Mouse (Mus musculus) CH12.LX (cell line): ENCODE measurements around the gene Loxl3. TPM values are rescaled to one million over a fixed set of nuclear protein-coding genes. Genes with fewer than 3 reads are reported as not detected.

Experiments
- DNase-seq: peaks from one replicate; pipeline ENCODE4 v3.0.0-alpha.2; 2013; ENCODE audit errors: extremely low read depth
- H3K27ac ChIP-seq: 2 replicates; pipeline ENCODE4 v1.5.1; 2012; ENCODE audit warnings: low read depth, mild to moderate bottlenecking, control low read depth, moderate library complexity; ENCODE audit not compliant: insufficient read depth
- H3K27me3 ChIP-seq: replicated peaks from 2 replicates; pipeline ENCODE3; 2012; ENCODE audit warnings: inconsistent platforms
- H3K36me3 ChIP-seq, 2 experiments: replicated peaks in 1 of 2; 2 replicates each; pipeline versions ENCODE3 to v1.6.1; 2012; ENCODE audit warnings: inconsistent platforms in 1 of 2, low read length in 1 of 2, mild to moderate bottlenecking in 1 of 2, mixed read lengths in 1 of 2, moderate library complexity in 1 of 2; ENCODE audit not compliant: control insufficient read depth in 1 of 2, insufficient read depth in 1 of 2
- H3K4me1 ChIP-seq, 2 experiments: 2 replicates each; pipeline ENCODE4 v1.6.1; 2012; ENCODE audit warnings: inconsistent platforms in 1 of 2, moderate library complexity in 1 of 2; ENCODE audit not compliant: insufficient read depth in 2 of 2, control insufficient read depth in 1 of 2
- H3K4me2 ChIP-seq: 2 replicates; pipeline ENCODE4 v1.6.1; 2012; ENCODE audit warnings: low read depth, mild to moderate bottlenecking, control low read depth; ENCODE audit not compliant: poor library complexity, insufficient read depth, severe bottlenecking
- H3K4me3 ChIP-seq, 3 experiments: fragments of 150-350 bp in 1 of 3; sonication (generic) in 1 of 3; replicated peaks in 1 of 3; 2 replicates each; pipeline versions ENCODE3 to v1.5.1; 2011 to 2012; ENCODE audit warnings: low read depth in 2 of 3, low read length in 2 of 3, mild to moderate bottlenecking in 2 of 3, moderate library complexity in 2 of 3, control low read depth in 1 of 3, improper control_type of control experiment in 1 of 3, inconsistent platforms in 1 of 3, mixed read lengths in 1 of 3; ENCODE audit not compliant: poor library complexity in 1 of 3
- H3K79me2 ChIP-seq: replicated peaks from 2 replicates; pipeline ENCODE4 v1.6.1; 2012; ENCODE audit warnings: mild to moderate bottlenecking, moderate library complexity; ENCODE audit not compliant: control insufficient read depth, poor library complexity, insufficient read depth, severe bottlenecking; ENCODE audit errors: extremely low read depth
- H3K9ac ChIP-seq: 2 replicates; pipeline ENCODE4 v1.6.1; 2012; ENCODE audit warnings: low read depth, mild to moderate bottlenecking, control low read depth, moderate library complexity; ENCODE audit not compliant: insufficient read depth
- H3K9me3 ChIP-seq: replicated peaks from 2 replicates; pipeline ENCODE3; 2012; ENCODE audit warnings: low read length, inconsistent platforms, mixed read lengths
- BHLHE40 ChIP-seq: IDR thresholded peaks from 2 replicates; pipeline ENCODE4 v1.6.1; 2011; ENCODE audit warnings: mild to moderate bottlenecking, low read depth, low read length, improper control_type of control experiment
- CHD1 ChIP-seq: IDR thresholded peaks from 2 replicates; pipeline ENCODE4 v1.6.1; 2012; ENCODE audit warnings: low read depth, low read length, improper control_type of control experiment, inconsistent platforms
- CHD2 ChIP-seq: IDR thresholded peaks from 2 replicates; pipeline ENCODE4 v1.6.1; 2011; ENCODE audit warnings: low read length, improper control_type of control experiment
- CTCF ChIP-seq, 2 experiments: IDR thresholded peaks in 1 of 2; conservative IDR thresholded peaks in 1 of 2; 2 replicates each; pipeline ENCODE4 v1.5.1; 2011 to 2012; ENCODE audit warnings: low read depth in 2 of 2, low read length in 2 of 2, improper control_type of control experiment in 1 of 2, inconsistent platforms in 1 of 2, mild to moderate bottlenecking in 1 of 2, moderate library complexity in 1 of 2
- E2F4 ChIP-seq: IDR thresholded peaks from 2 replicates; pipeline ENCODE4 v1.6.1; 2011; ENCODE audit warnings: low read depth, low read length, improper control_type of control experiment; ENCODE audit not compliant: insufficient replicate concordance
- EP300 ChIP-seq: IDR thresholded peaks from 2 replicates; pipeline ENCODE4 v1.6.1; 2011; ENCODE audit warnings: low read length, improper control_type of control experiment
- HCFC1 ChIP-seq: IDR thresholded peaks from 2 replicates; pipeline ENCODE4 v1.6.1; 2012; ENCODE audit warnings: low read depth, mild to moderate bottlenecking, inconsistent platforms, low read length, improper control_type of control experiment
- JUN ChIP-seq: IDR thresholded peaks from 2 replicates; pipeline ENCODE4 v1.6.1; 2011; ENCODE audit warnings: low read depth, mild to moderate bottlenecking, low read length, improper control_type of control experiment, moderate library complexity; ENCODE audit not compliant: insufficient read depth
- KAT2A ChIP-seq: IDR thresholded peaks from 2 replicates; pipeline ENCODE4 v1.6.1; 2012; ENCODE audit warnings: low read length, improper control_type of control experiment, inconsistent platforms; ENCODE audit not compliant: insufficient replicate concordance
- MAX ChIP-seq: IDR thresholded peaks from 2 replicates; pipeline ENCODE4 v1.6.1; 2011; ENCODE audit warnings: low read length, improper control_type of control experiment
- MAZ ChIP-seq: IDR thresholded peaks from 2 replicates; pipeline ENCODE4 v1.6.1; 2012; ENCODE audit warnings: low read depth, mild to moderate bottlenecking, inconsistent platforms, low read length, improper control_type of control experiment, moderate library complexity
- MXI1 ChIP-seq: IDR thresholded peaks from 2 replicates; pipeline ENCODE4 v1.6.1; 2011; ENCODE audit warnings: mild to moderate bottlenecking, low read depth, low read length, improper control_type of control experiment
- MYC ChIP-seq: IDR thresholded peaks from 2 replicates; pipeline ENCODE4 v1.6.1; 2011; ENCODE audit warnings: low read depth, mild to moderate bottlenecking, improper control_type of control experiment, low read length
- NELFE ChIP-seq: IDR thresholded peaks from 2 replicates; pipeline ENCODE4 v1.6.1; 2011; ENCODE audit warnings: low read depth, low read length, improper control_type of control experiment
- PAX5 ChIP-seq: IDR thresholded peaks from 2 replicates; pipeline ENCODE4 v1.6.1; 2012; ENCODE audit warnings: low read length, inconsistent platforms, mixed read lengths
- RCOR1 ChIP-seq: conservative IDR thresholded peaks from 2 replicates; pipeline ENCODE4 v1.6.1; 2012; ENCODE audit warnings: low read depth, mild to moderate bottlenecking, inconsistent platforms, low read length, improper control_type of control experiment
- SIN3A ChIP-seq: IDR thresholded peaks from 2 replicates; pipeline ENCODE4 v1.6.1; 2012; ENCODE audit warnings: low read length, improper control_type of control experiment, inconsistent platforms
- TCF12 ChIP-seq: IDR thresholded peaks from 2 replicates; pipeline ENCODE4 v1.6.1; 2014; ENCODE audit warnings: low read depth, mild to moderate bottlenecking, inconsistent platforms, low read length, improper control_type of control experiment
- USF1 ChIP-seq: IDR thresholded peaks from 2 replicates; pipeline ENCODE4 v1.6.1; 2014; ENCODE audit warnings: low read depth, mild to moderate bottlenecking, inconsistent platforms, low read length, improper control_type of control experiment
- USF2 ChIP-seq: conservative IDR thresholded peaks from 2 replicates; pipeline ENCODE4 v1.6.1; 2011; ENCODE audit warnings: low read depth, low read length, improper control_type of control experiment
- ZKSCAN1 ChIP-seq: IDR thresholded peaks from 2 replicates; pipeline ENCODE4 v1.6.1; 2012; ENCODE audit warnings: low read depth, inconsistent platforms, low read length, improper control_type of control experiment, borderline replicate concordance
- ZMIZ1 ChIP-seq: IDR thresholded peaks from 2 replicates; pipeline ENCODE4 v1.6.1; 2012; ENCODE audit warnings: low read depth, mild to moderate bottlenecking, inconsistent platforms, low read length, improper control_type of control experiment
- dilution Hi-C: fragments of 300-500 bp; cut with MboI; formaldehyde crosslinking; loops from 2 replicates; pipeline ENCODE4 v1.14.3; 2020; ENCODE audit warnings: low sequenced_read_pairs; ENCODE audit not compliant: extremely low pct_unique_long_range_greater_than_20kb, extremely low pct_ligation_motif_present
- in situ Hi-C: fragments of 300-500 bp; cut with MboI; formaldehyde crosslinking; loops from 3 replicates; pipeline ENCODE4 v1.14.3; 2019; ENCODE audit warnings: low sequenced_read_pairs, low pct_ligation_motif_present, low pct_unique_long_range_greater_than_20kb, mixed read lengths
- polyA plus RNA-seq: library from polyadenylated mRNA; unstranded; fragments of >175 nt; gene quantifications from 2 replicates; pipeline ENCODE4 v1.2.1, GENCODE M21; 2012; ENCODE audit warnings: low read depth; ENCODE audit not compliant: insufficient read length
- total RNA-seq, 2 experiments: library from RNA; depleted of rRNA; stranded (reverse); fragments of 300-350 nt in 1 of 2; fragments of >200 nt in 1 of 2; gene quantifications; 2 replicates each; pipeline ENCODE4 v1.2.3; 2012 to 2014

Loxl3 gene
- total and polyA plus RNA-seq, 3 experiments: 0.05 to 0.93 (median 0.74) TPM

GRCm38 (mm10) chr6:83068706-83069487 is 34.9 kb downstream of the Loxl3 start:
- Histone ChIP-seq H3K27me3 (no peaks in the 10 kb centered on the region), H3K79me2 (no peaks in the 10 kb centered on the region), H3K27ac (no peak overlapping the region), H3K9ac (no peak overlapping the region), H3K4me3 (no peak overlapping the region), H3K9me3 (peaks cover 33% of the 10 kb centered on the region), H3K4me1 (no peaks in the 10 kb centered on the region)
- in situ Hi-C loops: no loop called here
- TF ChIP-seq CHD2: no peak
- no peak for TF ChIP-seq NELFE
- TF ChIP-seq KAT2A: no peak
- no peak for TF ChIP-seq CTCF (conservative IDR thresholded peaks at IDR 0.05 in 1 of 2, IDR thresholded peaks at IDR 0.05 in 1 of 2; ENCODE audit: low read depth in 2 of 2, low read length in 2 of 2)
- TF ChIP-seq MYC: no peak
- TF ChIP-seq RCOR1: no peak
- TF ChIP-seq, all 38 proteins: peak for 0
- dilution Hi-C loops: no loop called here
- Histone ChIP-seq H3K4me2 (no peak overlapping the region), H3K36me3 (peaks cover 0 to 26% of the 10 kb centered on the region in 2 experiments)
- DNase-seq: no peak

- Histone ChIP-seq H3K4me2 (no peak overlapping the region), H3K27me3 (no peaks in the 10 kb centered on the region)
- dilution Hi-C loops: no loop called here
Observed at GRCm38 (mm10) chr6:83069488-83070246, 35.7 kb downstream of the Loxl3 start.

GRCm38 (mm10) chr6:83070247-83070310 is 36.1 kb downstream of the Loxl3 start, which contains the start of gene Tlx2:
TSS of gene Tlx2 (minus strand) at chr6:83070293.
- no peaks in the 10 kb centered on the region for H3K79me2 ChIP-seq
- in situ Hi-C loops: no loop called here
- H3K27ac ChIP-seq: no peak within 1 kb of the TSS
- peaks cover 33% of the 10 kb centered on the region for H3K9me3 ChIP-seq
- no peak for DNase-seq
- H3K4me1 ChIP-seq: no peaks in the 10 kb centered on the region
- no peak within 1 kb of the TSS for H3K4me2 ChIP-seq
- H3K4me3 ChIP-seq: no peak within 1 kb of the TSS
- no peak within 1 kb of the TSS for H3K9ac ChIP-seq
- peaks cover 0 to 20% of the 10 kb centered on the region in 2 experiments for H3K36me3 ChIP-seq
- no peaks in the 10 kb centered on the region for H3K27me3 ChIP-seq
- dilution Hi-C loops: no loop called here
- TF ChIP-seq EP300: no peak
- no peak for TF ChIP-seq USF1
- TF ChIP-seq KAT2A: no peak
- TF ChIP-seq CHD2: no peak
- no peak for TF ChIP-seq BHLHE40
- no peak for TF ChIP-seq PAX5
- TF ChIP-seq HCFC1: no peak
- TF ChIP-seq SIN3A: no peak
- no peak for TF ChIP-seq E2F4
- TF ChIP-seq USF2: no peak

More at GRCm38 (mm10) chr6:83069488-83070246, 35.7 kb downstream of the Loxl3 start:
- TF ChIP-seq CTCF (conservative IDR thresholded peaks at IDR 0.05 in 1 of 2, IDR thresholded peaks at IDR 0.05 in 1 of 2; ENCODE audit: low read depth in 2 of 2, low read length in 2 of 2): no peak
- TF ChIP-seq CHD1: no peak
- no peak for TF ChIP-seq NELFE
- no peak for TF ChIP-seq ZKSCAN1
- TF ChIP-seq MXI1: no peak
- TF ChIP-seq JUN: no peak
- no peak for TF ChIP-seq MAZ
- TF ChIP-seq MAX: no peak
- TF ChIP-seq KAT2A: no peak
- no peak for TF ChIP-seq TCF12
- TF ChIP-seq ZMIZ1: no peak
- TF ChIP-seq, all 38 proteins: peak for 0
- in situ Hi-C loops: no loop called here
- Histone ChIP-seq H3K4me1 (no peaks in the 10 kb centered on the region), H3K27ac (no peak overlapping the region), H3K4me3 (no peak overlapping the region), H3K79me2 (no peaks in the 10 kb centered on the region), H3K36me3 (peaks cover 0 to 22% of the 10 kb centered on the region in 2 experiments), H3K9me3 (peaks cover 33% of the 10 kb centered on the region), H3K9ac (no peak overlapping the region)
- no peak for DNase-seq
